Mouse (Mus musculus) limb, embryonic 14.5 days (tissue): ENCODE measurements at regions not wholly inside any gene's neighbourhood (a gene's known extent, or its start where the extent isn't known, plus 50 kb on each side); places are given as distances from the start of the nearest gene placed in this dataset.

Experiments
- ATAC-seq: fragments of 200-750 bp; cut with Nextera tagmentation; 2 replicates; pipeline ENCODE4 v1.8.0; 2017; ENCODE audit warnings: low read depth, moderate number of reproducible peaks, moderate TSS enrichment; ENCODE audit not compliant: low FRiP score
- DNase-seq: peaks from one replicate; pipeline ENCODE4 v3.0.0-alpha.2; 2015; ENCODE audit warnings: low spot score
- H3K27ac ChIP-seq: fragments of 300-500 bp; sonication (generic); replicated peaks from 2 replicates; pipeline ENCODE4 v1.5.1; 2014; ENCODE audit warnings: low read depth, mild to moderate bottlenecking, low read length, moderate library complexity, mixed read lengths
- H3K27me3 ChIP-seq: fragments of 300-500 bp; sonication (generic); 2 replicates; pipeline ENCODE4 v1.6.1; 2014; ENCODE audit warnings: low read length, mixed read lengths; ENCODE audit not compliant: control insufficient read depth, insufficient read depth
- H3K36me3 ChIP-seq: fragments of 300-500 bp; sonication (generic); 2 replicates; pipeline ENCODE4 v1.6.1; 2014; ENCODE audit warnings: mild to moderate bottlenecking, low read length, moderate library complexity, mixed read lengths; ENCODE audit not compliant: control insufficient read depth, insufficient read depth
- H3K4me1 ChIP-seq: fragments of 300-500 bp; sonication (generic); 2 replicates; pipeline ENCODE4 v1.6.1; 2014; ENCODE audit warnings: antibody characterized with exemption, low read length, mixed read lengths; ENCODE audit not compliant: control insufficient read depth, insufficient read depth
- H3K4me2 ChIP-seq: fragments of 300-500 bp; sonication (generic); replicated peaks from 2 replicates; pipeline ENCODE4 v1.6.1; 2014; ENCODE audit warnings: low read depth, mild to moderate bottlenecking, low read length, moderate library complexity; ENCODE audit not compliant: severe bottlenecking
- H3K4me3 ChIP-seq: fragments of 300-500 bp; sonication (generic); replicated peaks from 2 replicates; pipeline ENCODE4 v1.5.1; 2014; ENCODE audit warnings: low read length
- H3K9ac ChIP-seq: fragments of 300-500 bp; sonication (generic); 2 replicates; pipeline ENCODE4 v1.6.1; 2014; ENCODE audit warnings: mild to moderate bottlenecking, low read depth, low read length, moderate library complexity; ENCODE audit not compliant: severe bottlenecking
- H3K9me3 ChIP-seq: fragments of 300-500 bp; sonication (generic); 2 replicates; pipeline ENCODE4 v1.6.1; 2016; ENCODE audit warnings: low read length; ENCODE audit not compliant: control insufficient read depth
- POLR2A ChIP-seq: fragments of 200-500 bp; IDR thresholded peaks from 2 replicates; pipeline ENCODE4 v1.8.0; 2012; ENCODE audit warnings: inconsistent platforms, mild to moderate bottlenecking, moderate library complexity, borderline replicate concordance; ENCODE audit not compliant: insufficient read depth, insufficient read length; ENCODE audit errors: extremely low read depth
- WGBS: fragments of 180-500 bp; shearing (Covaris S2); extraction: QIAGEN DNeasy Blood & Tissue Kit; methylation state at CpG from one replicate; pipeline ENCODE4 v1.1.7; 2014; 5-methylcytosine and 5-hydroxymethylcytosine counted together

DNA sequence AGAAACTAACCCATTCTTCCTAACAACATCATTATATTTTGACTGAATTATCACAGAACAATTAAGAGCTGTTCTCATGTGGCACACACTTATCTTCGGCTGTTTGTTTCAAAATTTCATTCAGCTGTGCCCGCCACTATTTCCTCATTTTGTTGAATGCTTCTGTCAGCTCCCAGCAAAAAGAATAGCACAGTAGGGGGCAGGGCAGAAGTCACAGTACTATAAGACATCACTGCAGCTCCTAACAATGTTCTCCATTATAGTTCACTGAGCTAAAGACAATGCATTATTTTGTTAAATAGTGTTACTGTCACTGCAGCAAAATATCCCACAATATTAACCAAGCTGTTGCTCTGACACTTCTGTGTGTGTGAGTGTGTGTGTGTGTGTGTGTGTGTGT, 465.7 kb downstream of the Kctd12 start:
- WGBS: 66% methylated on average over 2 of the region's 2 CpGs
- DNase-seq: no peak

GRCm38 (mm10) chr14:102514527-102514926, 467.9 kb downstream of the Kctd12 start:
- no peak overlapping the region for H3K9ac ChIP-seq
- H3K36me3 ChIP-seq: no peaks in the 10 kb centered on the region
- no peak overlapping the region for H3K4me3 ChIP-seq
- no peak overlapping the region for H3K27ac ChIP-seq
- no peaks in the 10 kb centered on the region for H3K27me3 ChIP-seq
- H3K4me1 ChIP-seq: 0 out of 2 replicates have a peak, but pooled peaks cover 2% of the 10 kb centered on the region
- H3K4me2 ChIP-seq: no peak overlapping the region
- DNase-seq: no peak
- ATAC-seq: no peak
- TF ChIP-seq POLR2A: no peak
- H3K9me3 ChIP-seq: no peaks in the 10 kb centered on the region
- WGBS: 41% methylated on average over 2 of the region's 2 CpGs

More for the DNA sequence above, 465.7 kb downstream of the Kctd12 start:
- Histone ChIP-seq H3K4me3 (no peak overlapping the region), H3K27me3 (no peaks in the 10 kb centered on the region), H3K4me2 (no peak overlapping the region), H3K9ac (no peak overlapping the region), H3K36me3 (no peaks in the 10 kb centered on the region), H3K27ac (no peak overlapping the region), H3K9me3 (no peaks in the 10 kb centered on the region), H3K4me1 (0 out of 2 replicates have a peak, but pooled peaks cover 2% of the 10 kb centered on the region)
- no peak for ATAC-seq
- TF ChIP-seq POLR2A: no peak

GRCm38 (mm10) chr14:102512651-102513050, 469.8 kb downstream of the Kctd12 start:
- Histone ChIP-seq H3K27ac (no peak overlapping the region), H3K36me3 (no peaks in the 10 kb centered on the region), H3K4me1 (0 out of 2 replicates have a peak, but pooled peaks cover 2% of the 10 kb centered on the region), H3K9me3 (no peaks in the 10 kb centered on the region), H3K27me3 (no peaks in the 10 kb centered on the region), H3K4me2 (no peak overlapping the region), H3K4me3 (no peak overlapping the region), H3K9ac (no peak overlapping the region)
- no peak for ATAC-seq
- no peak for TF ChIP-seq POLR2A
- WGBS: 17% methylated on average over 3 of the region's 3 CpGs
- DNase-seq: peak; percentile 44

- ATAC-seq (peak; percentile 87), DNase-seq (peak; percentile 88)
- no peak for TF ChIP-seq POLR2A
- 14% methylated on average over 7 of the region's 7 CpGs for WGBS
- no peak overlapping the region for H3K9ac ChIP-seq
- H3K36me3 ChIP-seq: no peaks in the 10 kb centered on the region
- no peak overlapping the region for H3K4me3 ChIP-seq
- no peaks in the 10 kb centered on the region for H3K9me3 ChIP-seq
- 0 out of 2 replicates have a peak overlapping the region, but pooled peaks have one; percentile 14 for H3K4me2 ChIP-seq
- H3K4me1 ChIP-seq: 0 out of 2 replicates have a peak, but pooled peaks cover 2% of the 10 kb centered on the region
- H3K27me3 ChIP-seq: no peaks in the 10 kb centered on the region
- no peak overlapping the region for H3K27ac ChIP-seq
These were observed 470.6 kb downstream of the Kctd12 start for GRCm38 (mm10) chr14:102511691-102512383.

DNA sequence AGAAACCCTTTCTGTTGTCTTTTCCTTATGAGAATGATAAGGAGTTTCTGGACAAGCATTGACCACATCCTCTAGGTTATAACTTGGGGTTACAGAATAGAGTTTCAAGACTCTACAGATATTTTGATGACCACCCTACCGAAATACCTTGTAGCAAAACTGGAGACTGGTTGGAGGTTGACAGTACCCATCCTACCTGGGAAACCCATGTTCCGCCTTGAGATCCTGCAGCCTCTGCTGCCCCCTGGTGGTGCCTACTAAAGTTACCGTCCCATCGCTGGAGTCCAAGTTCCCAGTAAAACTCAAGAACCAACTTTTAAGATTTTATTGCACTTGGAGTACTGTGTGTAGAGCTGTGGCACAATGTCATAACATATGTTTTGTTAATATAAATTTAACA, 472.1 kb downstream of the Kctd12 start:
- H3K27me3 ChIP-seq: no peaks in the 10 kb centered on the region
- DNase-seq: no peak

More for the DNA sequence above, 472.1 kb downstream of the Kctd12 start:
- Histone ChIP-seq H3K4me2 (no peak overlapping the region), H3K36me3 (no peaks in the 10 kb centered on the region), H3K4me3 (no peak overlapping the region), H3K9ac (no peak overlapping the region), H3K4me1 (peaks cover 2% of the 10 kb centered on the region; the same call in 1 of the 2 replicates), H3K27ac (no peak overlapping the region), H3K9me3 (no peaks in the 10 kb centered on the region)
- WGBS: 32% methylated on average over 4 of the region's 4 CpGs
- TF ChIP-seq POLR2A: no peak
- no peak for ATAC-seq
